Mouse (Mus musculus): Measurements from ENCODE around the gene Prkd2.

GRCm38 (mm10) chr7:16911904-16912303 lies 69.2 kb downstream of the Prkd2 start:
- TF ChIP-seq CTCF (IDR thresholded peaks at IDR 0.05) (peak; percentile 5; the same call in 1 of the 2 replicates), EP300 (IDR thresholded peaks at IDR 0.05) (no peak)

All from lung, postnatal 0 days (tissue).